Mouse (Mus musculus) megakaryocyte, embryonic 14.5 days (primary cell): Measurements from ENCODE around the gene Milr1. TPM values are rescaled to one million over a fixed set of nuclear protein-coding genes. Genes with fewer than 3 reads are reported as not detected.

Source experiments
- H3K27me3 ChIP-seq: replicated peaks from 2 replicates; pipeline ENCODE3; 2012; ENCODE audit warnings: inconsistent platforms
- H3K36me3 ChIP-seq: replicated peaks from 2 replicates; pipeline ENCODE3; 2012; ENCODE audit warnings: low read length, inconsistent platforms, mixed read lengths
- H3K4me1 ChIP-seq: 2 replicates; pipeline ENCODE4 v1.6.1; 2012; ENCODE audit warnings: inconsistent platforms
- H3K4me3 ChIP-seq: replicated peaks from 2 replicates; pipeline ENCODE3; 2012; ENCODE audit warnings: moderate library complexity, mild to moderate bottlenecking, inconsistent platforms
- H3K9me3 ChIP-seq: 2 replicates; pipeline ENCODE4 v1.6.1; 2012; ENCODE audit warnings: inconsistent platforms
- FLI1 ChIP-seq: IDR thresholded peaks from 2 replicates; pipeline ENCODE4 v1.6.1; 2012; ENCODE audit warnings: low read length, inconsistent platforms, mixed read lengths
- GATA1 ChIP-seq: IDR thresholded peaks from 3 replicates; pipeline ENCODE4 v1.6.1; 2012; ENCODE audit warnings: mixed read lengths, low read length, inconsistent platforms, borderline replicate concordance
- polyA plus RNA-seq: library from polyadenylated mRNA; stranded (reverse); fragments of >175 nt; gene quantifications from 2 replicates; pipeline ENCODE4 v1.2.3, GENCODE M21; 2012; ENCODE audit warnings: low replicate concordance; ENCODE audit not compliant: insufficient read depth

Milr1 gene
- polyA plus RNA-seq, 1 experiment: 1.2 TPM

GRCm38 (mm10) chr11:106766611-106767162, 15.7 kb downstream of the Milr1 start:
- no peak for TF ChIP-seq FLI1
- TF ChIP-seq GATA1: no peak
- Histone ChIP-seq H3K4me1 (peaks cover 37% of the 10 kb centered on the region), H3K4me3 (no peak overlapping the region), H3K36me3 (peaks cover 62% of the 10 kb centered on the region), H3K27me3 (no peaks in the 10 kb centered on the region), H3K9me3 (peaks cover 4% of the 10 kb centered on the region; the same call in 1 of the 2 replicates)

- peaks cover 69% of the 10 kb centered on the region for H3K36me3 ChIP-seq
- H3K27me3 ChIP-seq: no peaks in the 10 kb centered on the region
- TF ChIP-seq FLI1 (no peak), GATA1 (no peak)
- H3K4me3 ChIP-seq: no peak overlapping the region
- H3K9me3 ChIP-seq: peaks cover 4% of the 10 kb centered on the region; the same call in 1 of the 2 replicates
- peaks cover 29% of the 10 kb centered on the region for H3K4me1 ChIP-seq
Measured at GRCm38 (mm10) chr11:106767516-106767915, 16.5 kb downstream of the Milr1 start.

- H3K4me3 ChIP-seq: no peak overlapping the region
- peaks cover 88% of the 10 kb centered on the region for H3K36me3 ChIP-seq
- TF ChIP-seq GATA1: no peak
- H3K4me1 ChIP-seq: peaks cover under 1% of the 10 kb centered on the region; the same call in 1 of the 2 replicates
- peaks cover 4% of the 10 kb centered on the region; the same call in 1 of the 2 replicates for H3K9me3 ChIP-seq
- no peaks in the 10 kb centered on the region for H3K27me3 ChIP-seq
Measured at GRCm38 (mm10) chr11:106770195-106770974, 19.4 kb downstream of the Milr1 start.

- Histone ChIP-seq H3K36me3 (peaks cover 83% of the 10 kb centered on the region), H3K9me3 (no peaks in the 10 kb centered on the region), H3K4me1 (peaks cover 8% of the 10 kb centered on the region; the same call in 1 of the 2 replicates), H3K4me3 (no peak overlapping the region), H3K27me3 (no peaks in the 10 kb centered on the region)
- TF ChIP-seq GATA1 (no peak), FLI1 (no peak)
Measured at GRCm38 (mm10) chr11:106773061-106773460, 22.0 kb downstream of the Milr1 start.

GRCm38 (mm10) chr11:106776960-106777359, 25.9 kb downstream of the Milr1 start:
- H3K9me3 ChIP-seq: no peaks in the 10 kb centered on the region
- H3K4me1 ChIP-seq: peaks cover 23% of the 10 kb centered on the region
- no peak overlapping the region for H3K4me3 ChIP-seq
- no peaks in the 10 kb centered on the region for H3K27me3 ChIP-seq
- no peak for TF ChIP-seq GATA1
- no peak for TF ChIP-seq FLI1
- peaks cover 71% of the 10 kb centered on the region for H3K36me3 ChIP-seq

- no peaks in the 10 kb centered on the region for H3K9me3 ChIP-seq
- H3K4me3 ChIP-seq: no peak overlapping the region
- H3K4me1 ChIP-seq: peaks cover 25% of the 10 kb centered on the region
- H3K27me3 ChIP-seq: no peaks in the 10 kb centered on the region
- H3K36me3 ChIP-seq: peaks cover 71% of the 10 kb centered on the region
- TF ChIP-seq FLI1: no peak
- no peak for TF ChIP-seq GATA1
Measured at GRCm38 (mm10) chr11:106777395-106777794, 26.4 kb downstream of the Milr1 start.

GRCm38 (mm10) chr11:106778132-106778531, 27.1 kb downstream of the Milr1 start:
- Histone ChIP-seq H3K9me3 (no peaks in the 10 kb centered on the region), H3K4me1 (peaks cover 32% of the 10 kb centered on the region), H3K36me3 (peaks cover 71% of the 10 kb centered on the region), H3K27me3 (no peaks in the 10 kb centered on the region), H3K4me3 (no peak overlapping the region)
- no peak for TF ChIP-seq FLI1
- TF ChIP-seq GATA1: no peak

- H3K4me1 ChIP-seq: peaks cover 38% of the 10 kb centered on the region
Measured at GRCm38 (mm10) chr11:106778589-106779387, 27.8 kb downstream of the Milr1 start.

GRCm38 (mm10) chr11:106779388-106780088, 28.5 kb downstream of the Milr1 start, which contains the start of gene Polg2:
Gene Polg2, minus strand, starts transcription at chr11:106779537.
- Histone ChIP-seq H3K27me3 (no peaks in the 10 kb centered on the region), H3K4me1 (peaks cover 41% of the 10 kb centered on the region), H3K4me3 (peak within 1 kb of the TSS; percentile 97), H3K9me3 (no peaks in the 10 kb centered on the region), H3K36me3 (peaks cover 71% of the 10 kb centered on the region)
- TF ChIP-seq GATA1: no peak
- TF ChIP-seq FLI1: no peak

More at GRCm38 (mm10) chr11:106778589-106779387, 27.8 kb downstream of the Milr1 start:
- H3K4me3 ChIP-seq: peak overlapping the region; percentile 97
- peaks cover 71% of the 10 kb centered on the region for H3K36me3 ChIP-seq
- no peaks in the 10 kb centered on the region for H3K9me3 ChIP-seq
- H3K27me3 ChIP-seq: no peaks in the 10 kb centered on the region
- TF ChIP-seq FLI1 (no peak), GATA1 (no peak)
